In genomic region chr9:95472926-95473325, GRCm38 (mm10) we compare ENCODE assay signal across 11 mouse cellular contexts. TPM values are rescaled to one million over a fixed set of nuclear protein-coding genes. Genes with fewer than 3 reads are reported as not detected.
DNase-seq lines count a peak whose midpoint lies in the region; ATAC-seq and TF ChIP-seq lines count a peak whose summit lies in the region.
"Had no signal": no experiment of that assay in that cellular context is flagged by ENCODE, and none has a peak within 500 bp of the region (broad histone marks: within the 10 kb centered on the region; RNA-seq: fewer than 3 reads in every experiment).

No protein-coding gene starts in this region.

- H3K4me3 ChIP-seq in heart, postnatal 0 days (ENCODE audit: low read depth, low read length) = no peak overlapping the region
- H3K4me3 ChIP-seq: forebrain, embryonic 10.5 days; liver, embryonic 13.5 days had no signal

- TF ChIP-seq EP300 in heart, postnatal 0 days (IDR thresholded peaks at IDR 0.05; ENCODE audit: low read depth) = no peak

- H3K27ac ChIP-seq in heart, postnatal 0 days (ENCODE audit: low read depth) = no peak overlapping the region
- H3K27ac ChIP-seq: forebrain, embryonic 10.5 days; liver, embryonic 13.5 days had no signal

- no peaks in the 10 kb centered on the region for H3K27me3 ChIP-seq in heart, postnatal 0 days (ENCODE audit: control insufficient read depth, insufficient read depth, low read length)
- H3K27me3 ChIP-seq: liver, embryonic 13.5 days had no signal

- H3K9me3 ChIP-seq in heart, postnatal 0 days (replicated peaks; ENCODE audit: control insufficient read depth, low read length) = no peaks in the 10 kb centered on the region
- H3K9me3 ChIP-seq: forebrain, embryonic 10.5 days; liver, embryonic 13.5 days had no signal

- no peaks in the 10 kb centered on the region for H3K4me1 ChIP-seq in heart, postnatal 0 days (ENCODE audit: control insufficient read depth, insufficient read depth)
- H3K4me1 ChIP-seq: forebrain, embryonic 10.5 days; liver, embryonic 13.5 days had no signal

- peaks cover 76% of the 10 kb centered on the region for H3K36me3 ChIP-seq in heart, postnatal 0 days (replicated peaks; ENCODE audit: control insufficient read depth, insufficient read depth, low read length)

- no peak overlapping the region for H3K9ac ChIP-seq in heart, postnatal 0 days (replicated peaks; ENCODE audit: low read depth, low read length)
- H3K9ac ChIP-seq: liver, embryonic 13.5 days had no signal

- peak; percentile 57 for TF ChIP-seq CTCF in heart, postnatal 0 days (IDR thresholded peaks at IDR 0.05; ENCODE audit: low read depth)

- WGBS in heart, postnatal 0 days = 82% methylated on average over 1 of the region's 1 CpGs

- intact Hi-C loops in heart, postnatal 14 days (cut with DNase I) = loop anchor here (5.0 kb wide), 1 partner anchor 379 kb away; no protein-coding TSS in a partner anchor

- DNase-seq in heart, postnatal 0 days (ENCODE audit: low spot score) = peak; percentile 35
- no peak for DNase-seq in heart, postnatal 14 days
- DNase-seq in thymus, postnatal 0 days (ENCODE audit: low spot score) = peak; percentile 48
- DNase-seq in thymus, postnatal 4 days = no peak
- DNase-seq in embryo, embryonic 11.5 days (ENCODE audit: low read depth, low spot score) = peak; percentile 22
- DNase-seq in adrenal gland, adult 2 months = no peak
- no peak for DNase-seq in cerebellum, postnatal 4 days (ENCODE audit: low spot score in 2 of 2)
- DNase-seq: liver, embryonic 13.5 days; thymus, postnatal 36 days had no signal

- no peak for ATAC-seq in heart, postnatal 0 days (ENCODE audit: insufficient read depth, low read depth)
- ATAC-seq in activated CD4-positive, CD25-positive, alpha-beta regulatory T cell, adult 4 months = no peak

- H3K4me2 ChIP-seq in heart, postnatal 0 days (ENCODE audit: low read depth, low read length) = no peak overlapping the region
- H3K4me2 ChIP-seq: liver, embryonic 13.5 days had no signal

RNA-seq across cellular contexts. Expression of gene U2surp, which starts 38.9 kb away (rescaled TPM):
- 22.2 and 27.6 TPM in 2 replicates for total RNA-seq in heart, postnatal 0 days (2014; rRNA removed; ENCODE audit: low replicate concordance)
- 71.9 and 72.1 TPM in 2 replicates for polyA plus RNA-seq in heart, postnatal 0 days (2015; fragmentation: Nextera tagmentation; extraction: Ambion mirVana)
- 10 to 100 TPM; 34.2 to 39.0 TPM for total RNA-seq in heart, postnatal 14 days (2021)
- polyA plus RNA-seq in thymus, postnatal 0 days (2015; fragmentation: Nextera tagmentation; extraction: Ambion mirVana) = 161 and 164 TPM in 2 replicates
- 10 to 100 TPM; 51.4 to 63.9 TPM for total RNA-seq in adrenal gland, adult 2 months (2021)
- 0.37 and 0.86 TPM in 2 replicates for polyA plus RNA-seq in adrenal gland, adult 2 months (2012; rRNA removed)
- 100 to 1,000 TPM; 173 to 228 TPM for polyA plus RNA-seq in activated CD4-positive, CD25-positive, alpha-beta regulatory T cell, adult 4 months (2017; shearing (Covaris generic))

Comparison
In these comparisons a context has a peak if more than half of its experiments do, and no peak if none do; other contexts are left out.
1. DNase-seq: peak in heart, postnatal 0 days (single experiment), thymus, postnatal 0 days (single experiment) and embryo, embryonic 11.5 days (single experiment); none in heart, postnatal 14 days (0 of 2), thymus, postnatal 4 days (single experiment), adrenal gland, adult 2 months (single experiment) and cerebellum, postnatal 4 days (0 of 2).
2. RNA of gene U2surp, which starts 38.9 kb away (polyA plus RNA-seq): 173 to 228 TPM in activated CD4-positive, CD25-positive, alpha-beta regulatory T cell, adult 4 months, 161 to 164 TPM in thymus, postnatal 0 days and 71.9 to 72.1 TPM in heart, postnatal 0 days; 0.37 to 0.86 TPM in adrenal gland, adult 2 months; every median in the first group is over 10 times any median in the second.